Comparison of ENCODE assay signal across 29 mouse cellular contexts in genomic region chr14:29841361-29842117, GRCm38 (mm10).
DNase-seq lines count a peak whose midpoint lies in the region; ATAC-seq and TF ChIP-seq lines count a peak whose summit lies in the region.
"Had no signal": no experiment of that assay in that cellular context is flagged by ENCODE, and none has a peak within 500 bp of the region (broad histone marks: within the 10 kb centered on the region; RNA-seq: fewer than 3 reads in every experiment).

No protein-coding gene starts in this region.

- 61% methylated on average over 7 of the region's 7 CpGs for WGBS in hindbrain, postnatal 0 days
- 89% methylated on average over 7 of the region's 7 CpGs for WGBS in hindbrain, embryonic 10.5 days

- peak; percentile 6 to 21 for DNase-seq in cerebellum, postnatal 25 days
- DNase-seq in cerebellum, adult 11 months: no peak
- peak; percentile 46 for DNase-seq in hindbrain, postnatal 0 days (ENCODE audit: low spot score)
- DNase-seq in hindbrain, embryonic 10.5 days (ENCODE audit: low spot score): no peak
- peak; percentile 31 for DNase-seq in right cerebral cortex, postnatal 25 days
- no peak for DNase-seq in right cerebral cortex, adult 18-20 months
- DNase-seq in lung, postnatal 10 days: no peak
- DNase-seq: adrenal gland, adult 8-10 months; B cell, adult 2 months; cerebellum, adult 8-10 months; gastrocnemius, postnatal 25 days; heart, adult 18-20 months; heart, postnatal 4 days; kidney, adult 2 months; kidney, postnatal 36 days; layer of hippocampus, postnatal 36 days; lung, postnatal 36 days; thymus, adult 18-20 months; thymus, postnatal 25 days had no signal

- 0 out of 2 replicates have a peak overlapping the region, but pooled peaks have one; percentile 2 for H3K27ac ChIP-seq in hindbrain, postnatal 0 days
- no peak overlapping the region for H3K27ac ChIP-seq in hindbrain, embryonic 10.5 days
- H3K27ac ChIP-seq: hindbrain, embryonic 15.5 days; intestine, embryonic 15.5 days; limb, embryonic 13.5 days; lung, embryonic 15.5 days; neural tube, embryonic 13.5 days; stomach, embryonic 15.5 days had no signal

- no peak overlapping the region for H3K4me3 ChIP-seq in hindbrain, postnatal 0 days (ENCODE audit: low read length)
- no peak overlapping the region for H3K4me3 ChIP-seq in hindbrain, embryonic 10.5 days
- H3K4me3 ChIP-seq: erythroblast, embryonic 14.5 days; heart, embryonic 12.5 days; hindbrain, embryonic 15.5 days; intestine, embryonic 15.5 days; limb, embryonic 13.5 days; lung, embryonic 15.5 days; neural tube, embryonic 13.5 days; stomach, embryonic 15.5 days had no signal

- H3K4me2 ChIP-seq in hindbrain, postnatal 0 days (ENCODE audit: low read depth, low read length): no peak overlapping the region
- H3K4me2 ChIP-seq: heart, embryonic 12.5 days; hindbrain, embryonic 15.5 days; intestine, embryonic 15.5 days; limb, embryonic 13.5 days; liver, embryonic 11.5 days; lung, embryonic 15.5 days; midbrain, embryonic 11.5 days; neural tube, embryonic 13.5 days; stomach, embryonic 15.5 days had no signal

- H3K9me3 ChIP-seq in hindbrain, postnatal 0 days (ENCODE audit: low read length): no peaks in the 10 kb centered on the region
- no peaks in the 10 kb centered on the region for H3K9me3 ChIP-seq in hindbrain, embryonic 10.5 days
- H3K9me3 ChIP-seq: heart, embryonic 12.5 days; hindbrain, embryonic 15.5 days; intestine, embryonic 15.5 days; limb, embryonic 13.5 days; lung, embryonic 15.5 days; neural tube, embryonic 13.5 days; stomach, embryonic 15.5 days had no signal

- H3K27me3 ChIP-seq in hindbrain, postnatal 0 days (ENCODE audit: insufficient read depth, low read length): no peaks in the 10 kb centered on the region
- no peaks in the 10 kb centered on the region for H3K27me3 ChIP-seq in hindbrain, embryonic 10.5 days (ENCODE audit: insufficient read depth, poor library complexity, severe bottlenecking)
- H3K27me3 ChIP-seq: heart, embryonic 12.5 days; hindbrain, embryonic 15.5 days; intestine, embryonic 15.5 days; limb, embryonic 13.5 days; lung, embryonic 15.5 days; neural tube, embryonic 13.5 days; stomach, embryonic 15.5 days had no signal

- no peaks in the 10 kb centered on the region for H3K4me1 ChIP-seq in hindbrain, postnatal 0 days (ENCODE audit: insufficient read depth, low read length)
- no peaks in the 10 kb centered on the region for H3K4me1 ChIP-seq in hindbrain, embryonic 10.5 days (replicated peaks)
- H3K4me1 ChIP-seq: heart, embryonic 12.5 days; hindbrain, embryonic 15.5 days; intestine, embryonic 15.5 days; limb, embryonic 13.5 days; lung, embryonic 15.5 days; neural tube, embryonic 13.5 days; stomach, embryonic 15.5 days had no signal

- H3K36me3 ChIP-seq in hindbrain, postnatal 0 days (ENCODE audit: insufficient read depth, low read length): no peaks in the 10 kb centered on the region
- H3K36me3 ChIP-seq in hindbrain, embryonic 10.5 days: no peaks in the 10 kb centered on the region
- H3K36me3 ChIP-seq: heart, embryonic 12.5 days; hindbrain, embryonic 15.5 days; intestine, embryonic 15.5 days; limb, embryonic 13.5 days; lung, embryonic 15.5 days; neural tube, embryonic 13.5 days; stomach, embryonic 15.5 days had no signal

- no peak for TF ChIP-seq CTCF in hindbrain, postnatal 0 days (IDR thresholded peaks at IDR 0.05; ENCODE audit: low read depth)

- peak; percentile 69; the same call in 1 of the 2 replicates for ATAC-seq in hindbrain, postnatal 0 days
- ATAC-seq: intestine, embryonic 15.5 days had no signal

- no peak overlapping the region for H3K9ac ChIP-seq in hindbrain, postnatal 0 days (replicated peaks; ENCODE audit: low read length)
- H3K9ac ChIP-seq: heart, embryonic 12.5 days; hindbrain, embryonic 15.5 days; intestine, embryonic 15.5 days; limb, embryonic 13.5 days; lung, embryonic 15.5 days; neural tube, embryonic 13.5 days; stomach, embryonic 15.5 days had no signal

Comparison
In these comparisons a context has a peak if more than half of its experiments do, and no peak if none do; other contexts are left out.
1. DNase-seq: peak in cerebellum, postnatal 25 days (2 of 2), hindbrain, postnatal 0 days (single experiment) and right cerebral cortex, postnatal 25 days (single experiment); none in cerebellum, adult 11 months (single experiment), hindbrain, embryonic 10.5 days (single experiment), right cerebral cortex, adult 18-20 months (single experiment) and lung, postnatal 10 days (single experiment).